Mouse (Mus musculus) left cerebral cortex, postnatal 14 days (tissue): Measurements from ENCODE around the gene Hdac5. TPM values are rescaled to one million over a fixed set of nuclear protein-coding genes. Genes with fewer than 3 reads are reported as not detected.
A peak's percentile ranks its signal among the peaks of the same experiment; 100 is the strongest.

Experiments used
- DNase-seq, 2 experiments: peaks; one replicate each; pipeline ENCODE4 v3.0.0; 2021 to 2022; ENCODE audit warnings: low spot score in 2 of 2, mixed read lengths in 1 of 2
- intact Hi-C: fragments of 180-260 bp; cut with DNase I; formaldehyde crosslinking; loops from one replicate; pipeline ENCODE4 v1.15.1; 2025
- total RNA-seq, 2 experiments: library from RNA; stranded (reverse); gene quantifications; 2 replicates each; pipeline ENCODE4 v1.2.3; 2021

Gene Hdac5
- total RNA-seq, 2 experiments from 2014 or later, result 194 to 197 TPM

DNA sequence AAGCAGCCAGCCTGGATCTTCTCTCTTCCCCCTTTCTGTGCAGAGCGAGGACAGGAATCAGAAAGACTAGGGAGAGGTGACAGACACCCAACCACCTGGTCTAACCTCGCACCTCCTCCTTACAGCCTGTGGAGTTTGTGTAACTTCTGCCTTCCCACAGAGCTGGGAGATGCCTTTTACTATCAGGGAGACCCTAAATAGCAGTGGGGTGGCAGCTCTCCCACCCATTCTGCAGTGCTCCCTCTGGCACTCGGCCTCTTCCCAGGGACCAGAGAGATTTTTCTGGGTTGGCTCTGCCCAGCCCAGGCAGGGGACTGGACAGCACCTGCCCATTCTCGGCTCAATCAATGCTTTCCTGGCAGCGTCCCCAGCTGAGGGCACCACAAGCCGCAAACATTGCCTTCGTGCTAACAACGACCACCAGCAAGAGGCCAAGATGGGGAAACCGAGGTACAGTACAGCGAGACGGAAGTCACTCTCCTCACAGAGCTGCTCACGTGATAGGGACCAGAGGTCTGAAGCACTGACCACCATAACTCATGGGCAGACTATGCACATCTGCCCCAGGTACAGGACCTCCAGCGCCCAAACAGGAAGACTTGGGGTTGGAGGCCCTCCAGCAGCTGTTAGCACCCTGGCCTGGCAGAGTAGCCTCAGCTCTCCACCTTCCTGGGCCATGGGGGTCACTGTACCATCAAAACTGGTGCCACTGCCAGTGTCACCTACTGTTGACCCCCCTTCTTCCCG is 10.5 kb downstream of the Hdac5 start:
- intact Hi-C loops, result no loop called here
- no peak for DNase-seq

DNA sequence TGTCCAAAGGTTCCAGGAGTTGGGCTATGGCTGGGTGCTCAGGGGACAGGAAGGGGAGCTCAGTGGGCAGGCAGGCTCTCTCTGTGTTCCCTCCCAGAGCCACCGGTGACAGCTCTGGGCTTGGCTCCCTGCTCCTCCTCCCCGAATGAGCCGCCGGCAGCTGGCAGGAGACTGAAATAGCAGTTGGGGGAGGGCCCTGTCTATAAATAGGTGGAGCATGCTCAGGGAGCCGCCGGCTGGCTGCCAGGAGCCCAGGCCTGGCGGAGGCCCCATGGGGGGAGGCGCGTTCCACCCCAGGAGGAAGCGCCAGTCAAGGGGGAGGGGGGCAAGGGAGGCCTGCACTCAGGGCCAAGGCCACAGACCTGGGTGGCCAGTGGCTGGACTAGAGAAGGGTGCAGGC is 11.2 kb downstream of the Hdac5 start:
- DNase-seq, result peak; percentile 95 to 97

DNA sequence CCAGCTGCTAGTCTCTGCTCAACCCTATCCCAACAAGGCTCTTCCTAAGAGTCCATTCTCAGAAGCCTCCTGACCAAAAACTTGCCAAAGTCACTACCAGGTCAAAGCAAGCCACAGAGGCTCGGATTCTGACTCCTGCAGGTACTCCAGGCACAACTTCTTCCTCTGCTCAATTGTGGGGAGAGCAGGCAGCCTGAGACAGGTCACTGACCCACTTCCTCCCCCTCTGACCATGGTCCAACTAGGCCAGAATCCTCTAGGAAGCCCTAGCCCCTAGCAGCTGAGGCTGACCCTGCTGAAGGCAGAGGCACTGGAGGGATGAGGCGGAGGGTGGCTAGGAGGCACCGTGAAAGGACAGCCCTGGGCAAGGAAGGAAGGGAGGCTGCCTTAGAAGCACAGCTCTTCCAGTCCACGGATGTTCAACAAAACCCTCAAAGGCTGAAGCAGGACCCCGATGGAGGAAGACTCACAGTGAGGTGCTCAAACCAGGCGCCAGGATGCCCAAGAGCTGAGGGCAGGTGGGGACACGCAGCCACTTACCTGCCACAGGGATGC is 12.0 kb downstream of the Hdac5 start:
- intact Hi-C loops, result no loop called here
- no peak for DNase-seq

More for the DNA sequence above, 11.2 kb downstream of the Hdac5 start:
- intact Hi-C loops, result no loop called here

DNA sequence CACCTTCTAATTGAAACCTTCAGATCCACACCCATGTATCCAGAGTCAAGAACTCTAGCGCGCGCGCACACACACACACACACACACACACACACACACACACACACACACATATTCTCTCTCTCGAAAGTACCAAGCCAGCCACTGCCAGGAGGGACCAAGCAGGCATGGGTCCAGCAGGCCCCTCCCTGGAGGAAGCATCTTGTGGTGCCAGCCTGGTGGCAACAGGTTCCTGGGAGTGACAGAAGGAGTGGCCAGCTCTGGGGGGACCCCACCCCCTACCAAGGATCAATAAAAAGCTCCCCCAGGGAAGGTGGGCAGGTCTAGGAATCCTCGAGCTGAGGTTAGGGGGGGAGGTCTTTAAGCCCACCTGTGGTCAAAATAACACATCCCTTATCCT is 12.6 kb downstream of the Hdac5 start:
- DNase-seq, result no peak

DNA sequence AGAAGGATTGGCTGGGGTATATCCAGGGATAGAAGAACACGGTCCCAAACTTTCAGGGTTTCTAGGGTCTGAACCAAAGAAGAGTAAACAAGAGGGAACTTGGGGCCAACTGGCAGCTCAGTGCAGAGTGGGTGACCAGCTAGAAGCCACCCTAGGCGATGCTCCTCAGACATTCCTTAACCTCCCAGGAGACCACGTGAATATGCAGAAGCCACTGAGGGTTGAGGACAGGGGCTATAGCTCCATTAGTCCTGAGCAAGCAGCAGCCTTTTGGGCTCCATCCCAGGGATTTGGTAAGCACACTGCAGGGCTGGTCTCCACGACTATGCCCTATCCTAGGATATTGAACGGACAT is 13.1 kb downstream of the Hdac5 start:
- no peak for DNase-seq
- intact Hi-C loops, result no loop called here

More for the DNA sequence above, 12.6 kb downstream of the Hdac5 start:
- intact Hi-C loops, result no loop called here

DNA sequence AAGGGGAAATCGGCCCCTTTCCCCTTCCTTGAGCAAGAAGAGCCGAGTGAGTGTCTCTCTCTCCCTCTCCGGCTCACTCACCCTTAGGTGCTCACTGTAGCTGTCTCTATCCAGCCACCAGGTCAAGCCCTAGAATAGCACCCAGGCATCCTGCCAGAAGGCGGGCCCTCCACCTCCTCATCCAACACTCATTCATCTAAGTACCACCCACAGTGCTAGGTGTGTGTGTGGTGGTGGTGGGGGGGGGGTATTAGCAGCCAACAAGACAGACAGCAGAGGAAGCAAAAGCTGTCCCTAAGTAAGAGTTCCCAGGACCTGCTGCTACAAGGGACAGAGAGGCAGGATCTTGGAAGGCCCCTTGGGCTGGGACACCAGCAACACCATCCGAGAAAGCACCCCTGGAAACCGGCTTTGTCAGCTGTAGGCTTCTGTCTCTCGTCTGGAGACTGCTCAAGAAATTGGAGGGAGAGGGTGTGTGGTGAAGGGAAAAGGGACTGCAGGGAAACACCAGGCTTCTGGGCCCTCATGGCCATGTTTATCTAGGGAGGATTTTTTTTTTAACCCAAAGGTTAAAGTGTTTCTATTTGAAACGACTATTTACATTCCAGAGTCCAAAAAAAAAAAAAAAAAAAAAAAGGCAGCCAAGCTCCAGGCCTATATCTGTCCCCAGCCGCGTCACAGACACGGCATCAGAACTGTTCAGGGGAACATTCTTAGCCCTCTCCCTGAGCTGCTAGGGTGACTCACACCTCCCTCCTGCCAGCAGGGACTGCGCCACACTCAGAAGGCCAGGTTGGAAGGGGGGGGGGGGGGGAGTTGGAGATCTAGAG is 13.7 kb downstream of the Hdac5 start:
- intact Hi-C loops, result no loop called here
- DNase-seq, result peak in 1 of 2 experiments; percentile 41

DNA sequence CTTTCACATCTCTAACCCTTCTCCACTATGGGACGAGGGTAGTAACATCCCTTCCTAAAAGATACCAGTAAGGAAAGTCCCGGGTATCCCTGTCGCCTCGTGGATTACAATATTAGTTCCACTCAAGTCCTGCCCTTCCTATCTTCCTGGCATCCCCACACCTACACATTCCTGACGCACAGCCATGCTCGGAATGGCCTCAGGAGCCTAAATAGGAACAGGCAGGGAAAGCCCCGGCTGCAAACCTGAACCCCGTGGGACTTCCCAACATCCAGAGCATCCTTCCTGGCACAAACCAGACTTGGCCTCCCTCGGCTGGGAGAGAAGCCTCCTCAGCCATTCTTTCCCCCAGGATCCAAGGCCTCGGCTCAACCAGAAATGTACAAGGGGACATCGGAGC is 14.5 kb downstream of the Hdac5 start:
- intact Hi-C loops, result no loop called here
- no peak for DNase-seq

DNA sequence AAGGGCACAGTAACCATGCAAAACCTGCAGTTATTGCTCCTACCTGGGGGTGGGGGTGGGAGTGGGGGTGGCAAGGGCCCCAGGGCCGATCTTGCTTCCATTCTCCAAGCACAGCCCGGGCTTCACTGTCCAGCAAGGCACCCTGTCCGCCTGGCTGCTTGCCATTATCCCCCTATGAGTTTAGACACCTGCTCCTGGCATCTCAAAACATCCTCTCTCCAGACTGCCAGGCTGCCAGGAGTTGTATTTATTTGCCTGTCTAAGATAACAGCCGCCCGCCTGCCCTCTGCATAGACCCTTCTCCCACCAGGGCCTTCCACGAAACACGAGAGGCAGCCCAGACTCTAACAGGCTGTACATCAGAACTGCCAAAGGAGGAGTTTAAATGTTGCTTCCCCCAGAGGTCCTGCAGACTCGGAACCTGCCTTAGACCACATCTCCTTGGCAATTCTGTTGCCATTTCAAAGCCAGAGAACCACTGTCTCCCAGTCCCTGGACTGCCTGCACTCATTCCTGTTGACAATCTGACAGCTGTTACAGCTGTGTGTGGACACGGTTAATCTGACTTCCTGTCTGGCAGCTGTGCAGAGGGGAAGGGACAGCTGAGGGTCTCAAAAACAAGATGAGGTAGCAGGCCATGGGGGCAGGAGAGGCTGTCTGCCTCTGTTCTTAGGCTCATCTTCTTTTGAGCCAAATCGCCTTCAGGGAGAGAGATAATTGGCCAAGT is 15.4 kb downstream of the Hdac5 start:
- intact Hi-C loops, result no loop called here
- no peak for DNase-seq

DNA sequence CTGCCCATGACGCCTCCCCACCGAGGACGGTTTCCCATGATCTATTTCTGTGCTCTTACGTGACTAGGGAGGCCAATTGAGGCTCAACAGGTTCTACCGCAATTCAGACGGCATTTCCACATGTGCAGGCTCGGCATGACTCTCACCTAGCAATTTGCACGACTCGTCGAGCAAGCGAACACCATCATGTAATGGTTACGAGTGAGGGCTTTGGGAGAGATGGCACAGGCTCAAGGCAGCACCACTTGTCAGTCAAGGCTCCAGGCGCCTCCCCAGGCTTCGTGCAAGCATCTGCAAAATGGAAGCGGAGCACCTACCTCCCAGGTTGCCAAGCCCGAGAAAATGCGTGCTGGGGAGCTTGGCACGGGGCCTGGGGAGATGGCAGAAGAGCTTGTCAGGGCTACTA is 18.0 kb downstream of the Hdac5 start:
- no peak for DNase-seq

DNA sequence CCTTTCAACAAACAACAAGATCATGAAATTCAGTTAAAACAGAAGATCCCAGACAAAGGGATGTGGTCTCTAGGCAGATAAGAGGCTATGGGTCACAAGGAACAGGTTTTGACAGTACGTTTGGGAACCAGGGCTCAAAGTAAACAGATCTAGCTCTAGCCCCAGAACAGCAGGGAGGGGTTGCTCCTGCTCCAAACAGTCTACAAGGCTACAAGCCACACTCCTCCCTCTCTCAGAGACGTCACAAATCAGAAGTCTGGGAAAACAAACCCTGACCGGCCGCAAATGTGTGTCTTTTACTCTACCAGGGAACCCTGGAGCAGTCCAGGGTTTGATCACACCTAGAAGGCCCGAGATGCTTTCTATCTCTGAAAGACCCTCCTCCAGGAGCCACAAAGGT is 19.0 kb downstream of the Hdac5 start:
- no peak for DNase-seq
- intact Hi-C loops, result no loop called here

More for the DNA sequence above, 18.0 kb downstream of the Hdac5 start:
- intact Hi-C loops, result no loop called here

DNA sequence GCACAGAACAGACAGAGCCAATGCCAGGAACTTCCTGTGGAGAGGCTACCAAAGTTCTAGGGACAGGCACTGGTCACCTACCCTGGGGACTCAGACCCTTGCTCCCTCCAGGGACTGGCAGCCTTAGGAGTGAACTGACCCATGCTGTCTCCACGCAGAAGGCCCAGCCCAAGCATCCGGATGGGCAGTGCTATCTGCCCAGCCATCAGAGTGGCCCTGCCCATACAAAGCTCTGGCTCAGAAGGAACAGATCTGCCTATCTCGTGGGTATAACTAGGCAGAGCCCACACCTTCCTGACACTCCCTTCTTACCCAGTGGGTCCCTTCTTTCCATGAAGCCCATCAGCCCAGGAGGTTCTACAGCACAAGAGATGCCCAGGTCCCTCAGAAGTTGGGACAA is 19.8 kb downstream of the Hdac5 start:
- intact Hi-C loops, result no loop called here
- no peak for DNase-seq

DNA sequence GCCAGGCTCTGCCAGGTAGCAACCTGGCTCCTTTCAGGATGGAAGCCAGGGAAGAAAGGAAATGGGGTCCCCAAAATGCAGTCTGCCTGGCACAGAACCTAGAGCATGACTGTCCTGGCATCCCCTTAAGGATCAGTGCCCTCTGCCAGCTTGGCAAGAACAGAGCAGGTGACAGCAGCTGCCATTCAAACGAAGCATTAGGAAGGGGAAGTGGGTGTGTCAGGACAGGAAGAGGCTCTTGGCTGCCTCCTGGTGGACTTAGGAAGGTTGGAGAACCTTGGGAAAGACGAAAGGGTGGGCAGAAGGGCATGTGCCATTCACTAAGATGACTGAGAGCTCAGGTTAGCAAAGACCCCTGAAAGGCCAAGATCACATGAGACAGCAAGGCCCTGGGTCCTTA is 20.2 kb downstream of the Hdac5 start:
- no peak for DNase-seq
- intact Hi-C loops, result no loop called here

DNA sequence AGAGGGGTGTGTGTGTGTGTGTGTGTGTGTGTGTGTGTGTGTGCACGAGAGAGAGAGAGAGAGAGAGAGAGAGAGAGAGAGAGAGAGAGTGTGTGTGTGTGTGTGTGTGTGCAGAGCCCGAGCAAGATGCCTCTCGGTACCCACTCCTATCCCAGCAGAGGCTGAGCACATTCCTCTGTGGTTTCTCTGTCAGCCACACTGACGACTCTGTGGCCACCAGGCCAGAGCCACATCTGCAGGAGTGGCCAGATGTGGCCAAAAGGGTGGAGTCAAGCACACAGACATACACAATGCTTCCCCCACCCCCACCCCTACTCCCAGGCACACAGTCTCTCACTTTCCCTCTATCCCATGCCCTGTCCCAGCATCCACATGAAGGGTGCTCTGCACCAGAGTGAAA is 21.1 kb downstream of the Hdac5 start:
- intact Hi-C loops, result no loop called here
- no peak for DNase-seq

DNA sequence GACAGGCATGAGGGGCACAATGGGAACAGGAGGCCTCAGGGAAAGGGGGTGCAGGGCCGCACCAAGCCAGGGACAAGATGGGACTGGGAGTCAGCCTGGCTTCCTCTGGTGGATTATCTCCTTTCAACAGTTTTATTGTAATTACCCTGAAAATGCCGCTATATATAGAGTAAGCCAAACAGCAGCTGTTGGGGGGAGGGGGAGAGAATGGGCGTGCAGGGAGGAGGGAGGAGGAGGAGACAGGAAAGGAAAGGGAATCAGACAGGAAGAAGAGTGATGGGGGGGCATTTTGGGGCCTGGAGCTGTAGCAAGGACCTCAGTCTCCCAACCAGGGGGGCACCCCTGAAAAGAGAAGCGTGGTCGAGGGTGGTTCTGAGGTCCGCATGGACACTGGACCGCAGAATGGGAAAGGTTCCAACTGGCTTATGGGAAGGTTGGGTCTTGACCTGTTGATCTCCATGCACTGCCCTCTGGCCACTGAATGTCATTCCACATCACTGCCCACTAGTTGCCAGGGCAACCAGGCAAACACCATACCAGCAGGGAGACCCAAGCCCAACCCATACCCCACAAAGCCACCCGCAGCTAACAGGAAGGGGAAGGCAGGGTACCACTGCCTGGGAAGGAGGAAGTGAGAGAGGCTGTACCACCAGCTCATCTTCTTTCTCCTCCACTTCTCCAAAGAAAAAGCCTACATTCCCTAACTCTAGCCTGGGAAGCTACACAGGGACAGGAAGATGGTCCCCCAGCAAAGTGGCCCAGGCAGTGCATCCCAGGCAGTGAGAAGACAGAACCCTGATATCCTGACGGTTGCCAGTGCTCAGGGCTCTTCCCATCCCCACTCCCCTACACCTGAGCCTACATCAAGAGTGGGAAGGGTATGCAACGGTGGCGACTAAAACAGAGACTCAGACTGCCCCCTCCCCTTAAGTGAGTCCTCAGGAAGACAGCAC is 21.9 kb downstream of the Hdac5 start:
- DNase-seq, result peak; percentile 58 to 74
- intact Hi-C loops, result no loop called here

DNA sequence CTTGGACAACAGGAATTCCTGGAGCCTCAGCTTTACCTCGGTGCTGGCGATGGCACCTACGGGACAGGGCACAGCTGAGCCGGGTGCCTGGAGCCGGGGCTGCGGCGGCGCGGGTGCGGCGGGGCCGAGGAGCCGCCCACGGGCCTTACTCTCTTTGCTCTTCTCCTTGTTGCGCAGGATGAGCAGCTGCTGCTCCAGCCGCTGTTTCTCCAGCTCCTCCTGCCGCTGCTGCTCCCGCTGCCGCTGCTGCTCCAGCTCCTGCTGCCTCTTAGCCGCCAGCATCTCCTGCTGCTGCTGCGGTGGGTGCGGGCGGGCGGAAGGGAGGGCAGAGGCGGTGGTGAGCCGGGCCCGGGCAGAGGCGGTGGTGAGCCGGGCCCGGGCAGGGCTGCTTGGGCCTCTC is 23.5 kb downstream of the Hdac5 start:
- intact Hi-C loops, result no loop called here

DNA sequence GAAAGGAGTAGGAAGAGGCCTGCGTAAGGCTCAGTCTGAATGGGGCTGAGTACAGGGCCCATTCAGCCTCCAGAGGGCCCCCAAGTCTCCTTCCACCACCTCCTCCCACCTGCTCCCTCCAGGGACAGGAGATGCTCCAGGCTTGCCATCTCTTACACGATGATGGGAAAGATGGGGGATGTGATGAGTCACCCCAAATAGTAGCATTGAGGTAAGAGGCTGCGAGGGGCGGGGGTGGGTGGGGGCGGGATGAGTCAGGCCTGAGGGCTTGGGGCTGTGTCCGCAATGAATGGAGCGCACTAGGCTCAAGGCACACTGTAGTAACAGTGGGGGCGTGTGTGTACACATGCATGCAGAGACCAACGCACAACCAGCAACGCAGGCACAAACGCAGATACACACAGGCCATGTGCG is 28.6 kb downstream of the Hdac5 start:
- intact Hi-C loops, result no loop called here
- peak; percentile 43 to 74 for DNase-seq

More for the DNA sequence above, 23.5 kb downstream of the Hdac5 start:
- no peak for DNase-seq

DNA sequence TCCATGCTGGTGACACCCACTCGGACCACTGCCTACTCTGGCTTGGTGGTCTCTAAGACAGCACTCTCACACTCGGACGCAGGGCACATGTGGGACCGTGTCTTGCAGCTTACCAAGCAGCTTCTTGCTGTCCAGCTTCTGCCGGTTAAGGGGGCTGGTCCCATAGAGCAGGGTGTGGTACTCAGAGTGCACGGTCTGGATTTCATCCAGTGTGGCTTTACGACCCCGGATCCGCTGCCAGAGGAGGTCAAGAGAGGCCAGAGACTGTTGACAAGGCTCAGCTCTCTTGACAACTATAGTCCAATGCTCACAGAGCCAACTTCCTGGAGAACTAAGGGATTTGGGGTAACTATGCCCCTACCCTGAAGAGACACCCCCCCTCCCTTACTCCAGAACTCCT is 30.1 kb downstream of the Hdac5 start:
- intact Hi-C loops, result no loop called here
- no peak for DNase-seq

DNA sequence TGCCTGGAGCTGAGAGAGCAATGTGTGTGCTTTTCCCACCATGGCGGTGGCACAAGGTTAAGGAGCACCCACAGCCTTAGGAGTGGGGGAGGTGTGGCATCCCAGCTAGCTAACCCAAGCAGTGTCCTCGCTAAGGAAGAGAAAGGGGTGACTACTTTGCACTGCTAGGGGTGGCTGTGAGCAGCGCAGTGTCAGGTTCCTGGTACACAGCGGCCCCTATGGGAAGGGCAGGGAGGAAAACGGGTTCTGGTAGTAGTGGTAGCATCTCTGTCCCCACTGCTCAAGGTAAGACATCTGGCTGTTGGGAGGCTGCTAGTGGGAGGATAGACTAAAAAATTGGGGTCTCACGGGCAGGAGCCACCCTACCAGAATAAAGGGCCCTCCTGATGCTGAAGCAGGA is 31.7 kb downstream of the Hdac5 start:
- no peak for DNase-seq
- intact Hi-C loops, result no loop called here
